Mouse (Mus musculus) spleen, adult 2 months (tissue): ENCODE data around the gene Bckdk. TPM values are rescaled to one million over a fixed set of nuclear protein-coding genes. Genes with fewer than 3 reads are reported as not detected.

Experiments used
- DNase-seq, 2 experiments: peaks; one replicate each; pipeline versions ENCODE4 v3.0.0 to v3.0.0-alpha.2; 2012 to 2021; ENCODE audit warnings: low spot score in 2 of 2, low read depth in 1 of 2
- H3K27ac ChIP-seq: fragments of 200-500 bp; 2 replicates; pipeline ENCODE4 v1.5.1; 2012; ENCODE audit warnings: low read length, inconsistent platforms; ENCODE audit not compliant: insufficient read depth
- H3K27me3 ChIP-seq: fragments of 200-500 bp; 2 replicates; pipeline ENCODE4 v1.6.1; 2012; ENCODE audit warnings: mild to moderate bottlenecking, moderate library complexity, low read length, inconsistent platforms; ENCODE audit not compliant: control insufficient read depth, insufficient read depth
- H3K36me3 ChIP-seq: fragments of 200-500 bp; 2 replicates; pipeline ENCODE4 v1.6.1; 2012; ENCODE audit warnings: mild to moderate bottlenecking, low read length, inconsistent platforms; ENCODE audit not compliant: control insufficient read depth, insufficient read depth
- H3K4me1 ChIP-seq: fragments of 200-500 bp; 2 replicates; pipeline ENCODE4 v1.6.1; 2011; ENCODE audit warnings: inconsistent platforms; ENCODE audit not compliant: control insufficient read depth, insufficient read depth, insufficient read length
- H3K4me3 ChIP-seq: fragments of 200-500 bp; 2 replicates; pipeline ENCODE4 v1.5.1; 2011; ENCODE audit warnings: mild to moderate bottlenecking, inconsistent platforms; ENCODE audit not compliant: insufficient read depth, insufficient read length; ENCODE audit errors: extremely low read depth
- CTCF ChIP-seq: fragments of 200-500 bp; IDR thresholded peaks from 2 replicates; pipeline ENCODE4 v1.5.1; 2011; ENCODE audit warnings: mild to moderate bottlenecking, inconsistent platforms; ENCODE audit not compliant: insufficient read depth, insufficient read length, insufficient replicate concordance; ENCODE audit errors: extremely low read depth
- POLR2A ChIP-seq: fragments of 200-500 bp; IDR thresholded peaks from 2 replicates; pipeline ENCODE4 v1.6.1; 2011; ENCODE audit warnings: low read depth, low read length, inconsistent platforms
- WGBS: fragments of 180-500 bp; shearing (Covaris S2); methylation state at CpG from one replicate; pipeline ENCODE4 v1.1.7; 2018; 5-methylcytosine and 5-hydroxymethylcytosine counted together
- polyA plus RNA-seq: library from polyadenylated mRNA; depleted of rRNA; stranded (reverse); fragments of >200 nt; gene quantifications from 2 replicates; pipeline ENCODE4 v1.2.3, GENCODE M21; 2012

The Bckdk gene
- polyA plus RNA-seq, 1 experiment, result 59.9 TPM

DNA sequence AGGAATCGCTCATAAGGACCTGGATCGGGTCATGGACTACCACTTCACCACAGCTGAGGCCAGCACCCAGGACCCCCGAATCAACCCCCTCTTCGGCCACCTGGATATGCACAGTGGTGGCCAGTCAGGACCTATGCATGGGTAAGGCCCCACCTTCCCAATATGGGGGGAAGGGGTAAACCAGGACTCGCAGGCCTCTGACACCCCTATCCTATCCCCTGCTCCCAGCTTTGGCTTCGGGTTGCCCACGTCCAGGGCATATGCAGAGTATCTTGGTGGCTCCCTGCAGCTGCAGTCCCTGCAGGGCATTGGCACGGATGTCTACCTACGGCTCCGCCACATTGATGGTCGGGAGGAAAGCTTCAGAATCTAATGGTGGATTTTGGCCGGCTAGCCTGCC lies 4.1 kb downstream of the Bckdk start:
- H3K27ac ChIP-seq, result no peak overlapping the region
- no peaks in the 10 kb centered on the region; the same call in 1 of the 2 replicates for H3K4me1 ChIP-seq
- peaks cover 19% of the 10 kb centered on the region for H3K36me3 ChIP-seq
- no peak for TF ChIP-seq POLR2A
- no peak for TF ChIP-seq CTCF
- H3K4me3 ChIP-seq, result no peak overlapping the region
- no peaks in the 10 kb centered on the region for H3K27me3 ChIP-seq
- no peak for DNase-seq
- WGBS, result 95% methylated on average over 12 of the region's 12 CpGs

- Histone ChIP-seq H3K27me3 (no peaks in the 10 kb centered on the region), H3K4me1 (no peaks in the 10 kb centered on the region; the same call in 1 of the 2 replicates), H3K4me3 (no peak overlapping the region), H3K36me3 (peaks cover 19% of the 10 kb centered on the region), H3K27ac (no peak overlapping the region)
- TF ChIP-seq CTCF (no peak), POLR2A (no peak)
- 89% methylated on average over 4 of the region's 4 CpGs for WGBS
- DNase-seq, result no peak
Measured at GRCm38 (mm10) chr7:127908656-127909055, 4.8 kb downstream of the Bckdk start.

- H3K36me3 ChIP-seq, result peaks cover 19% of the 10 kb centered on the region
- WGBS, result 2% methylated on average over 40 of the region's 40 CpGs
- no peaks in the 10 kb centered on the region for H3K27me3 ChIP-seq
- H3K4me1 ChIP-seq, result no peaks in the 10 kb centered on the region
- TF ChIP-seq CTCF, result no peak
- TF ChIP-seq POLR2A, result peak; percentile 30; the same call in 1 of the 2 replicates
- DNase-seq, result peak; percentile 81 to 83
- peak within 1 kb of the TSS; percentile 72 for H3K27ac ChIP-seq
- peak within 1 kb of the TSS; percentile 78 for H3K4me3 ChIP-seq
Measured at GRCm38 (mm10) chr7:127912190-127912871, 8.4 kb downstream of the Bckdk start, which contains the start of gene Kat8. TSS of gene Kat8 (plus strand) at chr7:127912516.

GRCm38 (mm10) chr7:127912938-127913337 lies 9.1 kb downstream of the Bckdk start:
- Histone ChIP-seq H3K36me3 (peaks cover 17% of the 10 kb centered on the region), H3K4me3 (peak overlapping the region; percentile 78), H3K27ac (no peak overlapping the region), H3K4me1 (no peaks in the 10 kb centered on the region), H3K27me3 (no peaks in the 10 kb centered on the region)
- TF ChIP-seq CTCF, result no peak
- no peak for TF ChIP-seq POLR2A
- DNase-seq, result no peak
- WGBS, result 7% methylated on average over 4 of the region's 4 CpGs

- 77% methylated on average over 12 of the region's 12 CpGs for WGBS
- Histone ChIP-seq H3K36me3 (peaks cover 9% of the 10 kb centered on the region), H3K4me3 (no peak overlapping the region), H3K27me3 (no peaks in the 10 kb centered on the region), H3K27ac (no peak overlapping the region), H3K4me1 (no peaks in the 10 kb centered on the region)
- no peak for DNase-seq
- TF ChIP-seq CTCF (no peak), POLR2A (no peak)
Measured at GRCm38 (mm10) chr7:127915293-127915692, 11.4 kb downstream of the Bckdk start.

- no peak overlapping the region for H3K4me3 ChIP-seq
- no peaks in the 10 kb centered on the region for H3K27me3 ChIP-seq
- 54% methylated on average over 3 of the region's 3 CpGs for WGBS
- H3K36me3 ChIP-seq, result peaks cover 9% of the 10 kb centered on the region
- peak in 1 of 2 experiments; percentile 69 for DNase-seq
- H3K4me1 ChIP-seq, result peaks cover 12% of the 10 kb centered on the region; the same call in 1 of the 2 replicates
- no peak overlapping the region for H3K27ac ChIP-seq
- no peak for TF ChIP-seq POLR2A
- TF ChIP-seq CTCF, result peak; percentile 16; the same call in 1 of the 2 replicates
Measured at GRCm38 (mm10) chr7:127918203-127918602, 14.3 kb downstream of the Bckdk start.

GRCm38 (mm10) chr7:127919290-127919689 lies 15.4 kb downstream of the Bckdk start:
- DNase-seq, result no peak
- WGBS, result 80% methylated on average over 7 of the region's 7 CpGs
- TF ChIP-seq CTCF (no peak; the same call in 1 of the 2 replicates), POLR2A (no peak)
- Histone ChIP-seq H3K4me1 (peaks cover 12% of the 10 kb centered on the region; the same call in 1 of the 2 replicates), H3K4me3 (no peak overlapping the region), H3K27me3 (no peaks in the 10 kb centered on the region), H3K27ac (no peak overlapping the region), H3K36me3 (peaks cover 9% of the 10 kb centered on the region)
